Mouse (Mus musculus): ENCODE results near the gene Rybp.

Rybp gene

DNA sequence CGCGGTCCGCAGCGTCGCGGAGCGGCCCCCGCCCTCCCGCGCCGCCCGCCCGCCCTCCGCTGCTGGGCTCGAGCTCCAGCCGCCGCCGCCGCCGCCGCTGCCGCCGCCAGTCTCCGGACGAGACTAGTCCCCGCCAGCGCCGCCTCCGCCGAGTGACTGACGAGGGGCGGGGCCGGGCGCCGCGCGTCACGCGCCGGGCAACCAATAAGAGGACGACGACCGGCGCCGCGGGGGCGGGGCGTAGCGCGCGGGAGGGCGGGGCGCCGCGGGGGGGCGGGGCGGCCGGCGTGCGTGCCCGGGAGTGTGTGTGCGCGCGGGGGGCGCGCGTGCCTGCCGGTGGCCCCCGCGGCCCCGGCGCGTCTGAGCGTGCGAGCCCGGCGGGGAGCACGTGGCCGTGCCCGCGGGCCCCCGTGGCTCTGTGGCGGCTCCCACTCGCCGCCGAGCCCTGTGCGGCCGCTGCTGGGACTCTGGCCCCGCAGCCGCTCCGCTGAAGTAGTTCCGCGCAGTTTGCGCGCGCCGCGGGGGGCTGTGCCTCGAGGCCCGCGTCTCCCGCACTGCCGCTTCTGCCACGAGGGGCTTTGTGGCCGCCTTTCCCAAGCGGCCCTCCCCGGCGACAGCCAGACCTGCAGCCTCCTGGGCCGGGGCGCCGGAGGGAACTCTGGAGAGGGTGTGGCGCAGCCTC, at the start of gene Rybp:
Gene Rybp, minus strand, starts transcription at position 152 of the 682 bp plus-strand sequence.
- peak; percentile 88 to 90 for DNase-seq (ENCODE audit: low read depth in 2 of 2, low spot score in 2 of 2)

DNA sequence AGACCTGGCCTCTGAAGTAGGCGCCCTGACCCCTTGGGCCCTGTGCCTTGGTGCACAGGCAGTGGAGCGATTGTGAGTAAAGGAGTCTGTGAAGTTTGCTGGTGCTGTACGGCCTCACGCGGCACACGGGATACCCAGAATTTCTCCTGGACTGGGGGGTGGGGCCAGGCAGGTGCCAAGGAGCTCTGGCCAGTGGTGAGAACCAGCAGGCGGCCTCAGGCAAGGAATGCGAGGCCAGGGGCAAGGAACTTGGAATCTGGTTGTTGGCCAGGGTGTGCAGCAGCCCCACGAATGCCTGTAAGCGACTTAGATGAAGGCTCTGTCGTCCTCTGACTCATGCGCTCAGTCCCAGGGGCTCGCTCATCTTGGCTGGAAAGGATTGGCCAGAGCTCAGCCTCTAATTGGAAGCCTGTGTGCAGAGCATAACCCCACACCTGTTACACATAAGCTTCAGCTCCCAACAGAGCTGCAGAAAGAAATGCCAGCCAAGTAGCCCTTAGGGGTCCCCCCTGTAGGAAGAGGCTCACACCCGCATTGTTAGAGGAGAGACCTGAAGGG, 49.4 kb upstream of the Rybp start:
- no peak for DNase-seq (ENCODE audit: low read depth in 2 of 2, low spot score in 2 of 2)

- DNase-seq (ENCODE audit: low read depth in 2 of 2, low spot score in 2 of 2) = no peak
Observed at GRCm38 (mm10) chr6:100335506-100336144, 48.3 kb upstream of the Rybp start.

DNA sequence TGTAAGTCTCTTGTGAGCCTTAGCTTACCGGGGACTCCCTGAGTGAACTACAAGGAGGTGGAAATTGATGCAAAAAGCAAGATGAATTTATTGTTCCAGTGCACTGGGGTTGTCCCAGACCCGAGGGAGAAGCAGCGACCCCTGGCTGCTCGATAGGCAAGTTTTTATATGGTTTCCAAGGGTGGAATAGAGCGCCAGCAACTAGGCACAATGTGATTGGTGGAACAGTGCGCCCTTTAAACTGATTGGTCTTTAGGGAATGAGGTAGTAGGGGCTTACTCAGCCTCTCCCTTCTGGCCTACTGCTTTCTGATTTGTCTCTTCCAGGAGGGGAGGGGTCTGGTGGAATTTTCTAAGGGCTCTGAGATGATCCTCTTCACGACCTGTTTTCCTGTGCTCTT, 46.5 kb upstream of the Rybp start:
- no peak for DNase-seq (ENCODE audit: low read depth in 2 of 2, low spot score in 2 of 2)

DNA sequence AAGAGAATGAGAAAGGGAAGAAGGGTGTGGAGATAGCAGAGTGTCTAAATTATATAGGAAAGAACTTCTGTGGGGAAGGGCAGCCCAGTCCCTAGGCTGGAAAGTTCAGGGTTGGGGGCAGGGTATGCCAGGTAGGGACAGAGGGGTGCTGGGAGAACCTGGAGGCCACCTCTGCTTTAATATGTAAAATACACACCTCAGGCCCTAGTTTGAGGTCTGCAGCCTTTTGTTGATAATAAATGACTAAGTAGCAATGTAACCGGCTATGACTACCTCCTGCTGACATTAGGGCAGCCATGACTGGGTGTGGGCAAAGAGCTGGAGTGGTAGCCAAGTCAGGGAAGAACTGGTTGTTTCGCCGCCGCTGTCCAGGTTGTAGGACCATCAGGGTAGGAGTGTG, 45.2 kb upstream of the Rybp start:
- DNase-seq (ENCODE audit: low read depth in 2 of 2, low spot score in 2 of 2) = no peak

DNA sequence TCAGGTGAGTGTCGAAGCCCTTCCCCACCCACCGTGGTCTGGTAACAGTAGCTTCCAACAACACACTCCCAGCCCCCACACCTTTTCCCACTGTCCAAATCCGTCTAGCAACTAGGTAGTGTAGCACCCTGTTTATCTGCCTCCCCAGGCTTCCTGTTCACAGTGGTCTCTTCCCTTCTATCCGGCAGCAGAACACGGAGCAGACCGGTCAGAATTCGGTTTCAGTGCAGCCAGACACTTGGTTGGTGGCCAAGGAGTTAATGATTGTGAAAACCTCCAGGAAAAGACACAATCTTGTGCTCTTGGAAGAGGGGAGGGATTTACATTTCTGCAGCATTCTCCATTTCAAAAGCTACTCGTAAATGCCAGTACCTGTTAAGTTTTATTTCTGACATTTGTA, 44.3 kb upstream of the Rybp start:
- no peak for DNase-seq (ENCODE audit: low read depth in 2 of 2, low spot score in 2 of 2)

DNA sequence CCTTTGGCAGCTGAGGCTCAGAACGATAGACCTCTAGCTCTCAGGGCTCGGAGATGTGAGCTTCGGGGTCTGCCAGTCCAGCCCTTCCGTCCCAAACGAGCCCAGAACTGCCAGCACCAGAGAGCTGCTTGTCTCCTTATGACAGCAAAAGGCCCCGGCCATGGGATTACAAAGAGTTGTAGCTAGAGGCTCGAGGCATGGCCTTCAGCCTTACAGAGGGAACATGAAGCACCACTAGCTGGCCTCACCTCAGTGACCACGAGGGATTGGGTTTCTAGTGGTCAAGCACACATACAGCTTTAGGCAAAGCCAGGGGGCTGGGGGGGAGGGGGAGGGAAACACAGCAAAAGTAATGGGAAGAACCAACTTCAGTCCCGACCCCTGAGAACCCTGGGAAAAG, 43.8 kb upstream of the Rybp start:
- DNase-seq (ENCODE audit: low read depth in 2 of 2, low spot score in 2 of 2) = no peak

DNA sequence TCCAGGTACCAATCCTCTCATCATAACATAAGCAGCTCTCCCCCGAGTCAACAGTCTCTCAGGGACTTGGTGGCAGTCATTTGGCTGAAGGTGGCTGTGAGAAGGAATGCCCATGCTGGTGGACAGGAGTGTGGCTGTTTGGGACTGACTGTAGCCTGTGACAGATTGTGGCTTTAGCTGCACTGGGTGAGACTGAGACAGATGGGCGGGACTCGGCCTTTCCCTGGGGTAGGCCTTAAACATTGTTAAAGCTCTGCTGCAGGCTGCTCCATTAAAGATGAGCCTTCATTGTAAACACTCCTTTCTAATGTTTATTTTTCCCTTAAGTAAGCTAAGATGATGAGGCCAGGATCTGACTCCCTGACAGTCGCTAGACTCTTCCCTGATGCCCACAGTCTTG, 42.3 kb upstream of the Rybp start:
- DNase-seq (ENCODE audit: low read depth in 2 of 2, low spot score in 2 of 2) = no peak

DNA sequence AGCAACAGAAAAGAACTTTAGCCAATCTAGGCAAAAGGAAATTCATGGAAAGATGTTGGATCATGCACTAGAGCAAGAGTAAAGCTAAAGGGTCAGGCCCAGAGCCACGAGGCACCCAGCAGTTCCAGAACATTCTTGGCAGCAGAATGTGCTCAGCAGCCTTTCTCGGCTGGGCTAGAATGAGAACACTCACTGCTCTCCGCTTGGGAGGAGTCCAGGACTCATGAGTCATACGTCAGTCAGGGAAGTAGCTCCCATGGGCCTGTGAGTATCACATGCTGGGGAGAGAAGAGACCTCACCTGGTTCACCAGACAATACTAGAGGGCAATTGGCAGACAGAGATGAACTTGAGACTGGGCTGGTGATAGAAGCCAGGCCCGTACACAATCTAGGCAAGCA, 39.8 kb upstream of the Rybp start:
- no peak for DNase-seq (ENCODE audit: low read depth in 2 of 2, low spot score in 2 of 2)

- DNase-seq (ENCODE audit: low read depth in 2 of 2, low spot score in 2 of 2) = no peak
Observed at GRCm38 (mm10) chr6:100323756-100324430, 36.6 kb upstream of the Rybp start.

DNA sequence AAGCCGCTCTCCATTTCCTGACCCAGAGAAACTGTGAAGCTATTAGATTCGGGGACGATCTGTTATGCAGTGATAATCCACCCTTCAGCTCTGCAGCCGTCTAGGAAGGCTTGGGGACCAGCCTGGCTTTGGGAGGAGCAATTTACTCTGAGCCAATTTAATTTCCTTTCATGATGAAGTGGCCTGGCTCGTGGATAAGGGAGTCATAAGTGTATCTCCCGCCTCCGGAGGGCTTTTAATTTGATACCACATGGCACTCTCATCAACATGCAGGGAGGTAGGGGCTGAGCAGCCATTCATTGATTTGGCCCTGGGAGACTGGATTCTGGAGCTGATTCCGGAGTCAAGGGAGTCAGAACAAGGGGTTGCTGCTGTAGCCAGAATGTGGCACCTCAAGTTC, 35.3 kb upstream of the Rybp start:
- no peak for DNase-seq (ENCODE audit: low read depth in 2 of 2, low spot score in 2 of 2)

DNA sequence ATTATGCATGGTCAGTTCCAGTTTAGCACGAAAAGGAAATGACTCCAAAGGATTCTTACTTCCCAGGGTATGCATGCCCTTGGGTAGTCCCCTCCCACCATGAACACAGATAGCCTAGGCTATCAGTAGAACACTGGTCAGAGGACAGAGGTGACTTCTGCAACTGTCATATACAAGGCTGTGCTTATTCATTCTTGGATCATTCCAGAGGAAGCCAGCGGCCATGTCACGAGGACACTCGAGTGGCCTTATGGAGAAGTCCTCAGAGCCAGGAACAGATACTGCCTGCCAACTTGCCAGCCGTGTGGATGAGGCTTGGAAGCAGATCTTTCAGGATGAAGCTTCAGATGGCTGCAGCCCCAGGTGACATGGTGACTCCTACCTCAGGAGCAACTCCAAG, 34.9 kb upstream of the Rybp start:
- DNase-seq (ENCODE audit: low read depth in 2 of 2, low spot score in 2 of 2) = no peak

DNA sequence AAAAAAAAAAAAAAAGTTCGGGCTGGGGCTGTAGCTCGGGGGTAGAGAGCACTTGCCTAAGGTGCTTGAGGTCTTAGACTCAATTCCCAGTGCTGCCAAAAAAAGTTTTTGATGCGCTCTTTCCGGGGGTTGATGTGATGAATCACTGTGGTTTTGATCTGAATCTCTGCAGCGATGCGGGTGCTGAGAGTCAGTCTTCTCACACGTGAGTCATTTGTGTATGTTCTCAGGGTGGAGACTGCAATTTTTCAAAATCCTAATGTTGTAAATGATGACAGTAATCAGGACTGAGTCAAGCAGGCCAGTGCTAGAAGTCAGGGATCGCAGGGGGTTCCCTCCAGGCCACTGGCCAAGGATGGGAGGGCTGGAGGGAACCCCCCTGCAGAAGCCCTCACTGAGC, 26.9 kb upstream of the Rybp start:
- no peak for DNase-seq (ENCODE audit: low read depth in 2 of 2, low spot score in 2 of 2)

DNA sequence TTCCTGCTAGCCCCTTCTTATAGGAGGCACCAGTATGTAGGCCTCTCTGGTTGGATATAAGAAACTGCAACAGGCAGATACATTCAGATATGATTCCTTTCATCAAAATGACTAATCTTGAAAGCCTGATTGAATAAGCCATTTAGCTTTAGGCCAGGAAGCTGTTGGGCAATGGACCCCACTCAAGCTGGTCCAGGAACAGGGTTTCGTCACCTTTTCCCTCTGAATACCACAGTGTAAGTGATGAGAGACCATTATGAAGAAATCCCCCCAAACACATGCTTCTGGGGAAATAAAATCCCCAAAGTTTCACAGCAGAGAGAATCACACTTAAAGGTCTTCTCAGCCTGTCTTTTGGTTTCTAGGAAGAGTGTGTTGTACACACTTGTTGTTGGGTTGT, 23.9 kb upstream of the Rybp start:
- no peak for DNase-seq (ENCODE audit: low read depth in 2 of 2, low spot score in 2 of 2)

DNA sequence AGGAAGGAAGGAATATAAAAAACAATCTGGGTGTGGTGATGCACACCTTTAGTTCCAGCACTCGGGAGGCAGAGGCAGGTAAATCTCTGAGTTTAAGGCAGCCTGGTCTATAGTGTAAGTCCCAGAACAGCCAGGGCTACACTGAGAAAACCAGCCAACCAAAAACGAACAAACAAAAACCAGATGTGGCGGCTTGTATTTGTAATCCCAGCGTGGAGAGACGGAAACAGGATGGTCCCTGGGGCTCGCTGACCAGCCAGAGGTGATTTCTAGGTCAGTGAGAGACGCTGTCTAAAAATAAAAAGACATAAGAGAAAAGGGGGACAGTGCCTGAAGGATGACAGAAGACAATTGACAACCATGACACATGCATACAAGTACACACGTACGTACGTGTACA, 17.5 kb upstream of the Rybp start:
- DNase-seq (ENCODE audit: low read depth in 2 of 2, low spot score in 2 of 2) = no peak

DNA sequence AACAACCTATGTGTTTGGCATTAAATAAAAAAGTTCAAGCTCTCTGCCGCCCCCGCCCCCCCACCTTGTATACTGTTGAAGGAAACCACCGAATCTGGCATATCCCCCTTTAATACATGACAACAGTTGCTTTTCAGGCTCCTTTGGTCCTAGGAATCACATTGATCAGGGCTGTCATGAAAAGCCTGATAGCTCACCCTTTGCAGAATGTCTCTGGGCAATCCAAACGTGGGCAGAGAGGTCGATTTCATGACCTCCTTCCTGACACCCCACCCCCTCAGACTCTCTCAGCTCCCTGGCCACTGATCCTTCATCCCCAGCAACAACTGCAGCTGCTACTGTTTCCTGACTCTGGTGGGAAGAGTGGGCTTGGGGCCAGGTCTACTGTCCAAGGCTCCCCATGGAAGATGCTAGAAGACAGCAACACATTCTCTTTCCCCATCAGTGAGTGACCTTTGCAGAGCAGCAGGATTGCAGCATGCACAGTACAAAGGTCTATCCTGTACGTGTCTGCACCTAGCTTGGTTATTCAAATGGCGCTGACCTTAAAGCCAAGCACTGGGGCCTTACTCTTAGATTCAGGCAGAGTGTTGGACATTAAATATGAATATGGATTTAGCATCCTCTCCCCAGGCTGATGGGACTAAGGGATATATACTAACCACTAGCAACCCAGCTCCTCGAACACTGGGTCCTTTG, 14.3 kb upstream of the Rybp start:
- DNase-seq (ENCODE audit: low read depth in 2 of 2, low spot score in 2 of 2) = no peak

GRCm38 (mm10) chr6:100300831-100301230, 13.5 kb upstream of the Rybp start:
- DNase-seq (ENCODE audit: low read depth in 2 of 2, low spot score in 2 of 2) = no peak

DNA sequence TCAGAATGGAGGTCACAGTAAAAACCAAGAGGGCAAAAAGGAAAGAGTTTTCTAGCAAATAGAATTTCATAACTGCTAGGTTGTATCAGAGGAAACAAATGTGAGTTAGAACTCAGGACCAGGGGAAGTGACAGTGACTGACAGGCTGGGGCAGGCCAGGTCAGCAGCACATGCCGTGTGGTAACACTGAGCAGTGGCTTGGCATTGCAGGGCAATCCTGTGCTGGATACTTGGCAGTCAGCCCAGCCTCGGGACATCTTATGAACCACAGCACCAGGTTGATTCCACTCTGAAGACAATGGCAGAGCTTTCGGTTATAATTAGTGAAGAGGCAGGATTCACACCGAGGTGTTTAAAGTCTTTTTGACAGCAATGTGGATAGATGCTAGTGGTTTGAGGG, 11.7 kb upstream of the Rybp start:
- DNase-seq (ENCODE audit: low read depth in 2 of 2, low spot score in 2 of 2) = no peak

DNA sequence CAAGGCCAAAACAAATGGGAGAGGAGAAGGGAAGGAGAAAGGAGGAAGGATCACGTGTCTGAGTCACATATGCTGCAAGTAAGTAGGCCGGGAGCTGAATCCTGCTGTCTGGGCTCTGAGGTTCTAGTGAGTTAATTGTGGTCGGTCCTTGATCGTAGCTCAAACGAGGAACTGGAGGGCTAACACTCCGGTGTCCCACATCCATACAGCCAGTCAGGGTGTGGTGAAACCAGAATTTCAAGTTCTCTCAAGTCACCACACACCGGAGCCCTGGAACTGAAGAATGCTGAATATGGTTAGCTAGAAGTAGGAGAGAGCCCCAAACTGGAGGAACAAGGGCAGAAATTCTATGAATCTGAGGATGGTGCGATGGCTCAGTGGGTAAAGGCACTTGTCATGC, 10.3 kb upstream of the Rybp start:
- DNase-seq (ENCODE audit: low read depth in 2 of 2, low spot score in 2 of 2) = no peak

GRCm38 (mm10) chr6:100292411-100292810, 5.1 kb upstream of the Rybp start:
- DNase-seq (ENCODE audit: low read depth in 2 of 2, low spot score in 2 of 2) = no peak

- DNase-seq (ENCODE audit: low read depth in 2 of 2, low spot score in 2 of 2) = no peak
Observed at GRCm38 (mm10) chr6:100289058-100289457, 1.8 kb upstream of the Rybp start.

- DNase-seq (ENCODE audit: low read depth in 2 of 2, low spot score in 2 of 2) = no peak
Observed at GRCm38 (mm10) chr6:100288730-100289035, 1.4 kb upstream of the Rybp start.
